Mouse (Mus musculus) brain, embryonic 14.5 days (tissue): ENCODE results near the gene Pafah1b1.

Source experiments
- CTCF ChIP-seq: fragments of 200-500 bp; IDR thresholded peaks from 2 replicates; pipeline ENCODE4 v1.5.1; 2012; ENCODE audit warnings: inconsistent platforms, mild to moderate bottlenecking, moderate library complexity, borderline replicate concordance; ENCODE audit not compliant: insufficient read depth, insufficient read length; ENCODE audit errors: extremely low read depth
- POLR2A ChIP-seq: fragments of 200-500 bp; IDR thresholded peaks from 2 replicates; pipeline ENCODE4 v1.6.1; 2012; ENCODE audit warnings: mild to moderate bottlenecking, inconsistent platforms, borderline replicate concordance; ENCODE audit not compliant: poor library complexity, insufficient read depth, insufficient read length, severe bottlenecking; ENCODE audit errors: extremely low read depth

DNA sequence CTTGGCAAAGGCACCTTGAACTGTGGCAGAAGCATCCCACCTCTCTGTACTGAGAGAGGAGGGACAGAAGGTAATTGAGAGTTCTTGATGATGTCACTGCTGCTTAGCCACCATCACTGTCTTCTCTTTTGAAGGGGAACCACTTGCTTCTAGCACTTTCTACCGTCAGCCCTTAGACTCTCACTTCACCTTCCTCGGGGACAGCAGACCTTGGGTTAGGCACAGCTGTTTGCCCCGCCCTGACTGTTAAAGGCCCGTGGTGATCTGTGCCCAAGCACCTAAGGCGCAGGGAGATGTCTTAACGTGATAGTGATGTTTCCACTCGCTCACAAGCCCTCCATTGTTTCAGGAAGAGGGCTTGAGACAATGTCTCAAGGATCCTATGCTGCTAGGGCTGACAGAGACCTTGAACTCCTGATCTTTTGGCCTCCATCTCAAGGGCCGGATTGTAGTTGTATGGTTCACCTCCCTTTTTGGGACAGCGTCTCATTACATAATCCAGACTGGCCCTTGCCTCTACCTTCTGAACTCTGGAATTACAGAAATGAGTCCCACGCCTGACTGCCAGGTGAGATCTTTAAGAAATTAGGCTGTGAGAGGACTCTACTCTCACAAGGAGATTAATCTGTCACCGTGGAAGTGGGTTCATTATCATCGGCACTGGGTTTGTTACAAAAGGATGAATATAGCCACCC is 36.7 kb upstream of the Pafah1b1 start:
- no peak for TF ChIP-seq CTCF
- TF ChIP-seq POLR2A: no peak
